Mouse (Mus musculus) telencephalon, adult 2 months (tissue): ENCODE results near the gene Rilpl1.
"Not testable (repeated sequence)": the region's sequence is repeated elsewhere in the genome, so short reads cannot be mapped to it uniquely, and the experiment has no call there.

ENCODE experiments used
- DNase-seq: peaks from one replicate; pipeline ENCODE4 v3.0.0-alpha.2; 2011; ENCODE audit warnings: low read depth, low spot score

Gene Rilpl1

GRCm38 (mm10) chr5:124493455-124493854 lies 37.7 kb downstream of the Rilpl1 start:
- DNase-seq = no peak

DNA sequence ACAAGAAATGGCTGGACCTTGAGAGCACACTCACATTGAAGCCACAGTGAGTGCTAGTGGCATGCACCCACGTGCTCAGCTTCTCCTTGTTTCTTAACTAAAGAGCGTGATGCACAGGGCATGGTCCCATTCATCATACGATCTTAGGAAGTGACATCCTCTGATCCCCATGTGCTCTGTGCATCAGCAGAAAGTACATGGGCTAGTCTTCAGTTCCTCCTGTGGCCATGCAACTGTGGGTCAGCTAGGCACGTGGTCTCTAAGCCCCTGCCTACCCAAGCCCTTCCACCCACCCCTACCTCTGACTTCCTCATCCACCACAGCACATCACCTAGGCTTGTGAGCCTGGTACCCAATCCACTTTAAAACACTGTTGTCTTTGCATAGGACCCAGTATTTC lies 38.6 kb downstream of the Rilpl1 start:
- no peak for DNase-seq

GRCm38 (mm10) chr5:124491732-124492131 lies 39.5 kb downstream of the Rilpl1 start:
- DNase-seq = no peak

DNA sequence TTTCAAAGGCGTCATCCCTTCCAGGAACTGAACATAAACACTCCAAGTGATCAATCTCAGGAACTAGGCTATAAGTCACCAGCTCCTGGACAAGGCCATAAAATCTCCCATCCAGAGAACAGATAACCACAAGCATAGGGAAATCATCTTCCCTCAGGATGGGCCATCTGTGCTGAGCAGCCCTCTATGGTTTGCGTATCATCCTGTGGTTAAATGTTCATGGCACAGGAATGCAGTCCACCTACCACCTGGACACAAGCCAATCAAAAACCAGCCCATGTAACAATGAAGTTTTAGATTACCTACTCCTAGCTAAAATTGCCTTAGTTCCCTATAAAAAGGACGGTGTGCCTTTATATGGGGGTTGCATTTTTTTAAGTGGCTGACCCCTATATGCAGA lies 42.3 kb downstream of the Rilpl1 start:
- no peak for DNase-seq

- DNase-seq = no peak
Measured at GRCm38 (mm10) chr5:124485654-124486053, 45.5 kb downstream of the Rilpl1 start.

DNA sequence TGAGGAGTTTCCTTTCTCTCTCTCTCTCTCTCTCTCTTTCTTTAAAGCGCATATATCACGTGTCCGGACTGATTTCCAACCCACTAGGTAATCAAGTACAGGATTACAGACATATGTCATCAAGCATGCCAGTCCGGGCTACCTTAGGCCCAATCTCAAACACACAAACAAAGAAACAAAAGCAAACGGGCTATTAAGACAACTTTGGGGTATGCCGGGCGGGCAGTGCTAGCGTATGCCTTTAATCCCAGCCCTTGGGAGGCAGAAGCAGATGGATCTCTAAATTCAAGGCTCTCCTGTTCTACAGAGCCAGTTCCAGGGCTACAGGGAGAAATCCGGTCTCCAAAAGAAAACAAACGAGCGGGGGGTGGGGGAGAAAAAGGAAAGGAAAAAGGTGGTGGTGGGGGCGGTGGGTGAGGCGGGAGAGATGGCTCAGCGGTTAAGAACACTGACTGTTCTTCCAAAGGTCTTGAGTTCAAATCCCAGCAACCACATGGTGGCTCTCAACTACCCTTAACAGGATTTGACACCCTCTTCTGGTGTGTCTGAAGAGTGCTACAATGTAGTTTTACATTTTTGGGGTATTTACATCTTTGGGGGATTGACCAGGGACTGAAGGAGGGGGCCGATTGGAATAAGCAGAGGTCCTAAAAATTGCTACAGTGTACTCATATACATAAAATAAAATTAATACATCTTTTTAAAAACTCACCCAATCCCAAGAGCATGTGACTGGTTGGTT lies 47.4 kb downstream of the Rilpl1 start:
- no peak for DNase-seq

DNA sequence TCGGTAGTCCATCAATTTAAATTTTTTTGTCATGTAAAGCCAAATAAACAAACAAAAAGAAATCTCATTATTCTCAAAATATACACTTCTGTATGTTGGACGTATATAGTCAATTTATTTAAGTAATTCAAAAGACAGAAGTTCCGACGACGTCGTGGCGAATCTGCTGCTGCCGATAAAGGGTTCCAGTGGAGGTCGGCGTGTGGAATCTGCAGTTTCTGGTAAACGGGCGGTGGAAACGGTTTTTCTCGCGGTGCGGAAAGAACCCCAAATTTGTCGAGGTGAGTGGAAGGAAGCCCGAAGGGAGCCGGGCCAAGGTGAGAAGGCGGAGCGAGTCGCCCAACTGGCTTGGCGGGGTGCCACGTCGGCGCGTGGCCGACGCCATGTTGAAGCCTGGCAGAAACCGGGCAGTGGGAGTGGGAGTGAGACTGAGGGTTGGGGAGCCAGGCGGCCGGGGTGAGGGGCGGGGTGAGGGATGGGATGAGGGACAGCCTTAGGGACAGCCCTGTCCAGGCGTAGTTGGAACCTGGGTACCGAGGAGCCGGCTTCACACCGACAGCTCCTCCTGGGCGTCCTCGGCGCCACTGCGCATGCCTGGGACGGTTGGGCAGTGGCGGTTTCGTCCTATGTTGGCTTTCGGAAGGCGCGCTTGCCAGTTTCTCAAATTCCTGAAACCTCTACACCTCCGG lies 48.1 kb downstream of the Rilpl1 start, which contains the start of gene Snrnp35:
TSS of gene Snrnp35 (plus strand) at position 169 of the 689 bp plus-strand sequence.
- DNase-seq = peak; percentile 86

DNA sequence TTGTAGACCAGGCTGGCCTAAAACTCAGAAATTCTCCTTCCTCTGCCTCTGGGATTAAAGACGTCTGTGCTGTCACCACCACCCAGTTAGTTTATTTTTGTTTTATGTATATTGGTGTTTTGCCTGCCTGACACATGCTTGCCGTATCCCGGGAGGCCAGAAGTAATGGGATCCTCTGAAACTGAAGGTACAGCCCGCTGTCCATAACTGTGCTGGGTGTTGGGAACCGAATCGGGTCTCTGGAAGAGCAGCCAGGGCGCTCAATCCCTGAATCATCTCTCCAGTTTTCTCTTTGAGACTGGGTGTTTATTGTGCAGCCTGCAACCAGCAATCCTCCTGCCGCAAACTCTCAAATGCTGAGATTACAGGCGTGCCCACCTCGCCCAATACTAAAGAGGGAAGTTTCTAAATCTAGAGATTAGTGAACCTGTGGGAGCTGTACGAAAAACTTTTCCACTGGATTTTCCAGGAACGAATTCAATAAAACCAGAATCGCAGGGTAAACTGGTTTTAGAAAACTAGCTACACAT lies 48.7 kb downstream of the Rilpl1 start:
- DNase-seq = no peak

- DNase-seq = no peak
Measured at GRCm38 (mm10) chr5:124481714-124482113, 49.5 kb downstream of the Rilpl1 start.

- DNase-seq = no peak
Measured at GRCm38 (mm10) chr5:124480119-124480518, 51.1 kb downstream of the Rilpl1 start.

GRCm38 (mm10) chr5:124478873-124479204 lies 52.4 kb downstream of the Rilpl1 start:
- DNase-seq = no peak

DNA sequence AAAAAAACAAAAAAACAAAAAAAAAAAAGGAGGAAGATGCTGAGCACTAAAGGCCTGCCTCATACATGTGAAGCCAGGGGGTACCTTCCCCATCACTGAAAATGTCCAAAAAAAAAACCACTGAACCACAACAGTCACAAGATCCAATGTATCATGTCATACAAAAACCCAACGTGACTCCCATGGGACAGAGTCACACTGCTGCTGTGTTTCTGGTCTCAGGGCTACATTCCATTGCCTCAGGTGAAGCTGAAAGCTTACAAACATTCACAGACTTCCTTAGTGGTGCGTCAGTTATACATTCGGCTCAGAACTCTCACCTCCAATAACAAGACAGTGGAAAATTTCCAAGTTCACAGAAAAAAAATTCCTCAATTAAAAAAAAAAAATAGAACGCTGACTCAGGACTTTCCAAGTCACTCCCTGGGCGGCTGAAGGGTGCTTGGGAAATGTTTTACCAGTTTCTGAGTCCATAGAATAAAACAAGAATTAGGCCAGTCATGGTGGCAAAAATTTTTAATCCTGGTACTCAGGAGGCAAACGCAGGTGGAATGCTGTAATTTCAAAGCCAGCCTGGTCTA lies 60.5 kb downstream of the Rilpl1 start:
- DNase-seq = no peak

GRCm38 (mm10) chr5:124469486-124469885 lies 61.7 kb downstream of the Rilpl1 start:
- no peak for DNase-seq

DNA sequence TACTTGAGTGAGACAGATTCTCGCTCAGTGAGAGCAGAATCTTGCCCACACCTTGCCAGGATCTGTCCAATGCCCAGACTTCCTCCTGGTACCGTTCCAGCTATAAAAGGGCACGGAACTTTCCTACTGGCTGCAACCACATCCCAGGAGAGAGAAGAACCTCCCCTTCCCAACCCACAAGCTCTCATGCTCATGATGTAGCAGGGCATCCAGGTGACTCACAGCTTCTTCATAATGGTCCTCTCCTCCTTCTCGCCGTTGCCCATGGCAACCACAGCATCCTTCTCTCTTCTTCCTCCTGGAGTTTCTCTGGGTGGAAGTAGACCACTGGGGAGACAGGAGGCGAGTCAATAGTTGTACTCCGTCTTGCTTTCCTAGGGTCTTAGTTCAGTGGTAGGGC lies 62.8 kb downstream of the Rilpl1 start:
- peak; percentile 38 for DNase-seq

DNA sequence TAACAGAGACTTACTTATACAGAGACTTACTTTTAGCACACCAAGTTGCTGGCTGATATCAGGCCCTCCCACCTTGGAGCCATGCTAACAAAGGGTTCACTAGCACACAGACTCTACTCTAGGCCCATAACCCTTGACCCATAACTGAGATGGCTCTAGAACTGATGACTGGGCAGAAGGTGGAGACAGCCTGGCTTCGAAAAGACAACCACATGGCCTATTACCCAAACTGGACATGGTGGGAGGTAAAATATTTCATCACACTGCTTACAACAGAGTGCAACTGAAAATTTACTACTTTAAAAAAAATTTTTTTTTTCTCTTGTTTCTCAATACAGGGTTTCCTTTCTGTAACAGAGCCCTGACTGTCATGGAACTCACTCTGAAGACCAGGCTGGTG lies 63.4 kb downstream of the Rilpl1 start:
- no peak for DNase-seq

DNA sequence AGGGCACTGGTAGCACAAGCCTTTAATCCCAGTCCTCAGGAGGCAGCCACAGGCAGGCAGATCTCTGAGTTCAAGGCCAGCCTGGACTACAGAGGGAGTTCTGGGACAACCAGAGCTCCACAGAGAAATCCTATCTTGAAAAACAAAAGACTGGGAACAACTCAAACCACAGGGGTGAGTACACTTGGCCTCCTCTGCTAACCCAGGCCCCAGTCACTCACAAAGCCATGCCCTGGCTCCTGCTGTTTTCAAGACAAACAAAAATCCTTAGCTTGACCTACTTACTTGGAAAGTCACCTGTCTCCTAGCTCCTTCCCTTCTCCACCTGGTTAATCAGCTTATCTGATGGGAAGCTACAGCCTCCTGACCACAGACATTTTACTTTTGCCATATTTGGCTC lies 66.3 kb downstream of the Rilpl1 start:
- no peak for DNase-seq

- DNase-seq = no peak
Measured at GRCm38 (mm10) chr5:124463462-124463861, 67.7 kb downstream of the Rilpl1 start.

DNA sequence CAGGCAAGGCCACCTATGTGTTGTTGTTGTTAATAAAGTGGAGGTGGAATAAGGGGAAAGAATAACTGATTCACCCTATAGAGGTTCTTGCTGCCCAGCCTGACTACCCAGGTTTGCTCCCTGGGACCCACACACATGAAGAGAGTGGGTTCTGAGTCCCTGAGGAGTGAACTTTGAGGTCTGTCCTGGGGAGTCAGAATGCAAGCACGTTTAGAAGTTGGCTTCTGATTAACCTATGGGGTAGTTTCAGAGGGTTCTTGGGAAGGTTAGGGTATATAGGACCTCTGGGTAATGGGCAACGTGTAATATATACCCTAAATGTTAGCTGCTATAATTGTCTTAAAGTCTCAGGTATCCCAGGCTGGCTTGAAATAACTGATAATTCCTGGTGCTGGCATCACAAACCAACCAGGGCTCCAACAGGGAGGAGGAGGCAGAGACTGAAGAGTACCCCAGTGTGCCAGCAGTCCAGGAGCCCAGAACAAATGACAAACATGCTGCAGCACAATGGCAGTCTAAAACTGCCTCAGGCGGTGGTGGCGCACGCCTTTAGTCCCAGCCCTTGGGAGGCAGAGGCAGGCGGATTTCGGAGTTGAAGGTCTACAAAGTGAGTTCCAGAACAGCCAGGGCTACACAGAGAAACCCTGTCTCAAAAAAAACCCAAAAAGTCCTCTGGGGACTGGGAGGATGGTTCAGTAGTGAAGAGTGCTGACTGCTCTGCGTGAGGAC lies 68.7 kb downstream of the Rilpl1 start:
- DNase-seq = no peak

DNA sequence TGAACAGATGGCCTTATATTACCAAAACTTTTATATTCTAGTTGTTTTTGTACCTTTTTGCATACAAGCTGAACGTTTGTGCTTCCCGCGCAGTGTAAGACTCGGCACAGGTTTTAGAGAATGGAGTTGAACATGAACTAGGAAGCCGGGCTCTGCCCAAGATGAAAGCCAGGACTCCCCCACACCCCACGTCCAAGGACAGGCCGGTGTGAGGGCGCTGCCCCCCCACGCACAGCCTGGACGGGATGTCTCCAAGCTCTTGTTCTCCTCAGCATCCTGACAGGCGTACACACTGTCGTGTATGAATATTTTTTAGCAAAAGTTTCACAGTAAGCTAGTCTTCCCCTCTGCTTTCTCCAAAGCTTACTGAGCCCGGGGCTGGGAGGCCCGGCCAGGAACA lies 70.3 kb downstream of the Rilpl1 start:
- DNase-seq = not testable (repeated sequence)

GRCm38 (mm10) chr5:124456762-124457161 lies 74.4 kb downstream of the Rilpl1 start:
- DNase-seq = no peak

DNA sequence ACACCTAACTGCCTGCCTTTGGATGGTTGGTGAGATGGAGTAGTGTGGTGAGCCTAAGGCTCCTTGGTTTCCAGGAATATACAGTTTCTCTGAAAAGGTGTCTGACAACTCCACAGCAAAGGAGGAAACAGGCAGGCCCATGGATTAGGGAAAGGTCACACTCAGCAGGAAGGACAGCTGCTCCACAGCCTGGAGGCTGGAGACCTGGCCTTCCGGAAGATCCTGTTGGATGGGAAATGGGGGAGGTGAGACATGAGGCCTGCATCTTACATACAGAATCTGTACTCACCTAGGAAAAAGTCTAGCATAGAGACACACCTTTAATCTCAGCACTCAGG lies 77.1 kb downstream of the Rilpl1 start:
- DNase-seq = no peak
